Mouse (Mus musculus): ENCODE measurements at regions not wholly inside any gene's neighbourhood (a gene's known extent, or its start where the extent isn't known, plus 50 kb on each side); places are given as distances from the start of the nearest gene placed in this dataset.

- in situ Hi-C loops (cut with MboI, MseI) = loop anchor here in 1 of 2 experiments (5.0 kb wide), 1 partner anchor 64 kb away; no protein-coding TSS in a partner anchor
Measured at GRCm38 (mm10) chr15:29680865-29681264, 491.5 kb upstream of the Ctnnd2 start.

- in situ Hi-C loops (cut with MboI, MseI) = no loop called here
Measured at GRCm38 (mm10) chr15:29686935-29687334, 485.5 kb upstream of the Ctnnd2 start.
